Mouse (Mus musculus): ENCODE results near the gene Gm47985.

The Gm47985 gene

DNA sequence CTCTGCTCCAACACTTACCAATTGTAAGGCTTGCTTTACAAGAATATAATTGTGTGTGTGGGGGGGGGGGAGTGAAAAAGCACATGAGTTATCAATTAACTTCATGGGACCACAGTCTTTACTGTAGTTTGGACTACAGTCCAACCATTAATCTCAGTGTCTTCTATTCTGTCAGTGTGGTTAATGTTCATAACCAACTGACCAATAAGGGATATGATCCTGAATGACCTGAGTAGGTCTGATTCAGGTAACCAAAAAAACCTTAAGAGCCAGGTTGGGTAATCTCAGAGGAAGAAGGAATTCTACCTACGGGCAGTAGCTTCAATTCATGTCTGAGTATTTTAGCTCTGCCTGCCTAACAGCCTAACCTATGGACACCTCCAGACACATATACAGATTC lies 42.2 kb downstream of the Gm47985 start:
- 98% methylated on average over 1 of the region's 1 CpGs for WGBS

DNA sequence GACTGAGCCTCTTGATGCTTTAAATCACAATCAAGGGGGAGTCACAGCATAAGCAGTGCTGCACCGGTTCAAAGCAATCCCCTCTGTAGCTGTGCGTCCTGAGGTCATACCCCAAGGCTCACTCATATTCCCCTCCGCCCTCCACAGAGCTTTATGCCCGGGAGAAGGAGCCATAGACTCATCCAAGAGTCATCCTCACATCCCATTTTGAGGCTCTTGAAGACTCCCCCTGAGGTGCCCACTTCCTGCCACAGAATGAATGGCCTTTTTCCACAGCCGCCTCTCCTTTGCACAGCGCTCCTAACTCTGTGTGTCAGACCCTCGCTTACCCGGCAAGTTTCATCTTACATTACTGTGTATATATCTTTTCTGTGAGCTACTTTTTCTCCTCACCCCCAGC lies 45.2 kb downstream of the Gm47985 start:
- 83% methylated on average over 8 of the region's 8 CpGs for WGBS

DNA sequence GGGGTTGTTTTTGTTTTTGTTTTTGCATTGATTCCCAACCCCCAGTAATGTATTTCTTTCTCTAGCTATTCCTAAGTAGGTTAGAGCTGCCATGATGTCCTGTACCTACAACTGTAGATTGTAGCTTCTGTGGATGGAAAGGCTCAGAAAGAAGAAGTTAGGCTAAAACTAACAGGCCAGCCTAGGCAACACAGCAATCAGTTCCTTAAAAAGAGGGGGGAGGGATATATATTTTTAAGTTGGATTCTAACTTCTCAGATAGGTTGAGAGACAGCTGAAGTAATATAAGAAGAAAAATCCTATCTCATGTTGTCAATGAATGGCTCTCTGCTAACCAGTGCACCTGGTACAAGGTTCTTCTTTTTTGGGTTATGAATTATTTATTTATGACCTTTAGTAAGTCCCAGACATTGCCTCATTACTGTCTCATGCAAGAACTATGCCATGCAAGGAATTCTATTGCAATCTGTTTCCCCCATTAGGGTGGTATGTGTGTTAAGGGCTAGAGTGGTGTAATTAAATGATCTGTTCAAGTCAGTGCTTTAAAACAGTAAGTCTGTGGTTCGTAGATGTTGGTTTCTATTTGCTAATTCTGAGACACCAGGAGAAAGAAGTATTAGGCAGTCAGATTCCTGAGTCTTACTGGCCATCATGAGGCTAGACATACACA lies 46.1 kb downstream of the Gm47985 start:
- WGBS = 86% methylated on average over 1 of the region's 1 CpGs

DNA sequence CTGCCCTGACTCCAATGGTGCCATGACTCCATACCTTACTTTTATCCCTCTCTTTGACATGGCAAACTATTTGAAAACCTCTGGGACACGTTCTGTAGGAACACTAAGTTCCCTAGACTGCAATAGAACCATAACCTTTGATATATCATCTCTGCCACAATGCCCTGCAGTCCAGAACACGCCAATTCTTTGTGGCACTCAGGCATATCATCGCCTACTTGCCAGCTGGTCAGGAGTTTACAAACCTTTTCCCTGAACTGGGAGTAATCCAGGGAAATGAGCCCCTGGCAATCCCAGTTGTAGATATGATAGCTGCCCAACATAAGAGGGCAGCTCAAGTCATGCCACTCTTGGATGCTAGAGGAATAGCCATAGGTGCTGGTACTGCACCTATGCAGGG lies 50.0 kb downstream of the Gm47985 start:
- WGBS = 91% methylated on average over 3 of the region's 3 CpGs

DNA sequence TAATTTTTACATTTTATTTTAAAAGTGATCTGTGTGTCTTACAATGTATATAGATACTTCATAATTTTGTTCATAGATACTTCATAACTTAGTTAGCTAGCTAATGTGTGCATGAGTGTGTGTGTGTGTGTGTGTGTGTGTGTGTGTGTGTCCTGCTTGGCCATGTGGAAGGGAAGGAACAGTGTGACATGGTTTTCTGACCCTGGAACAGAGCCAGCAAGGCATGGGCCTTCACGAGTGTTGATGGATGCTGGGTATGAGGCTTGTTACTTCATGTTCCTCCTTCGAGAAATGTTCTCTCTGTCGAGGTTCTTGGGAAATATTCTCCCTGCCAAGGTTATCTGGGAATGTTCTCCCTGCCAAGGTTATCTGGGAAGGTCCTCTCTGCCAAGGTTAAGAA lies 51.4 kb downstream of the Gm47985 start:
- 81% methylated on average over 3 of the region's 3 CpGs for WGBS
